Mouse (Mus musculus) left cerebral cortex, adult 18-20 months (tissue): ENCODE data around the gene Ppp1r9b. TPM values are rescaled to one million over a fixed set of nuclear protein-coding genes. Genes with fewer than 3 reads are reported as not detected.
"Not testable (repeated sequence)": the region's sequence is repeated elsewhere in the genome, so short reads cannot be mapped to it uniquely, and the experiment has no call there.

Source experiments
- DNase-seq, 2 experiments: peaks; one replicate each; pipeline ENCODE4 v3.0.0; 2021 to 2022; ENCODE audit warnings: low spot score in 2 of 2, mixed read lengths in 1 of 2
- total RNA-seq, 2 experiments: library from RNA; stranded (reverse); gene quantifications; 2 replicates each; pipeline ENCODE4 v1.2.3; 2021

The Ppp1r9b gene
- total RNA-seq, 2 experiments from 2014 or later, result 737 to 747 TPM

GRCm38 (mm10) chr11:94996101-94996500, 5.3 kb downstream of the Ppp1r9b start:
- DNase-seq, result no peak

- no peak for DNase-seq
Measured at GRCm38 (mm10) chr11:94996984-94997383, 6.1 kb downstream of the Ppp1r9b start.

GRCm38 (mm10) chr11:94997596-94997995, 6.8 kb downstream of the Ppp1r9b start:
- DNase-seq, result no peak

GRCm38 (mm10) chr11:94998041-94998531, 7.3 kb downstream of the Ppp1r9b start:
- peak; percentile 53 to 64 for DNase-seq

GRCm38 (mm10) chr11:95000128-95000527, 9.3 kb downstream of the Ppp1r9b start:
- no peak for DNase-seq

GRCm38 (mm10) chr11:95000548-95000947, 9.7 kb downstream of the Ppp1r9b start:
- DNase-seq, result no peak

GRCm38 (mm10) chr11:95001058-95001457, 10.2 kb downstream of the Ppp1r9b start:
- peak in 1 of 2 experiments; percentile 64 for DNase-seq

- DNase-seq, result no peak
Measured at GRCm38 (mm10) chr11:95001584-95002347, 10.9 kb downstream of the Ppp1r9b start.

GRCm38 (mm10) chr11:95002705-95003104, 11.9 kb downstream of the Ppp1r9b start:
- peak in 1 of 2 experiments; percentile 43 for DNase-seq

GRCm38 (mm10) chr11:95004136-95004936, 13.5 kb downstream of the Ppp1r9b start:
- no peak for DNase-seq

GRCm38 (mm10) chr11:95004937-95005198, 14.0 kb downstream of the Ppp1r9b start:
- no peak for DNase-seq

- DNase-seq, result no peak
Measured at GRCm38 (mm10) chr11:95006038-95006437, 15.2 kb downstream of the Ppp1r9b start.

- DNase-seq, result peak; percentile 60 to 75
Measured at GRCm38 (mm10) chr11:95006525-95007219, 15.8 kb downstream of the Ppp1r9b start.

- no peak for DNase-seq
Measured at GRCm38 (mm10) chr11:95007418-95007817, 16.6 kb downstream of the Ppp1r9b start.

- DNase-seq, result no peak
Measured at GRCm38 (mm10) chr11:95008661-95009628, 18.1 kb downstream of the Ppp1r9b start.

- DNase-seq, result peak in 1 of 2 experiments; percentile 40
Measured at GRCm38 (mm10) chr11:95009629-95010014, 18.8 kb downstream of the Ppp1r9b start, which contains the start of gene Samd14. Gene Samd14, plus strand, starts transcription at chr11:95009879.

- DNase-seq, result peak in 1 of 2 experiments; percentile 47
Measured at GRCm38 (mm10) chr11:95010141-95010739, 19.4 kb downstream of the Ppp1r9b start.

- not testable (repeated sequence) for DNase-seq
Measured at GRCm38 (mm10) chr11:95010841-95011403, 20.1 kb downstream of the Ppp1r9b start.

GRCm38 (mm10) chr11:95011416-95011815, 20.6 kb downstream of the Ppp1r9b start:
- no peak for DNase-seq

GRCm38 (mm10) chr11:95012075-95012474, 21.2 kb downstream of the Ppp1r9b start:
- DNase-seq, result no peak
